Mouse (Mus musculus): Measurements from ENCODE around the gene Hes2.

DNA sequence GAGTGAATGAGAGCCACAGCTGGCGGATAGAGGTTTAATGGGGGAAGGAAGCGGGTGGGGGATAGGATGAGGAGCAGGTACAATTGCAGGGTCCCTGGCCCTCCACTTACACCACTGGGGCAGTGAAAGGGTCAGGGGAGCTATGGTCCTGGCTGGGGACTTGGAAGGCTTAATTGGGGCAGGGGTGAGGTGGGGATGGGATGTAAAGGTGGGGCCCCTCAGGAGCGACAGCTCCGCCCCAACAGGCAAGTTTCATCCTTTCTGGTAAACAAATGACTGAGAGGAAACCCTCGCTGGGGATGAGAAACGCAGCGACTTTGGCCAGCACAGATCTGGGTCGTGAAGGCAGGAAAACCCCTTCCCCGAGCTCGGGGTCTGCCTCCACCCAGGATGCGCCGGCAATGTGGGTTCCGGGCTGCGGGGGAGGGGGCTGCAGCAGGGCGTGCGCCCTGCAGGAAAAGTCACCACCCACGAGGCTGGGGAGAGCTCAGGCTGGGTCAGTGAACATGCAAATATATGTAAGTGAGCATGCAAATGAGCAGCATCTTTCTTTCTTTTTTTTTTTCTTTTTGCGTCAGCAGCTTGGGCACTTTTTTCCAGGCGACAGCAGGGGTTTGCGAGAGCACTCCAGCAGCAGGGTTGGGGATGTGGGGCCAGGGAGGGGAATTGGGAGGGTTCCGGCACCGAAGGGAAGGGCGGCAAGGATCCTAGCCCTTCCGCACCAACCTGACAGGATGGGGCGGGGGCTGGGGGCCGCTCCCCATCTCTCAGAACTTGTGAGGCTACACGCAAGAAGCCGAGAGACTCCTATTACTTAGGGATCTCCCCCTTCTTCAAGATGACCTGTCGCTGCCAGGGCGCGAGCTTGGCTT, 38.1 kb upstream of the Hes2 start:
- TF ChIP-seq POLR2A (IDR thresholded peaks at IDR 0.05; ENCODE audit: borderline replicate concordance, control insufficient read depth, low read depth, low read length) (no peak), CTCF (IDR thresholded peaks at IDR 0.05; ENCODE audit: control insufficient read depth, insufficient read depth, low read length) (no peak)

All from bone marrow, adult 2 months (tissue).